Mouse (Mus musculus) megakaryocyte-erythroid progenitor cell, adult 5-6 weeks (primary cell): ENCODE measurements around the gene Tmem120b. TPM values are rescaled to one million over a fixed set of nuclear protein-coding genes. Genes with fewer than 3 reads are reported as not detected.

ENCODE experiments used
- ATAC-seq: replicated peaks from 2 replicates; pipeline ENCODE4 v1.8.0; 2016; ENCODE audit warnings: mild to moderate bottlenecking, inconsistent platforms; ENCODE audit not compliant: severe bottlenecking, poor library complexity, low FRiP score, low TSS enrichment
- total RNA-seq, 2 experiments: library from RNA; stranded (forward) in 1 of 2; stranded (reverse) in 1 of 2; fragments of 200-1000, 215-1000 nt in 1 of 2; fragments of >200 nt in 1 of 2; fragmentation: Nextera tagmentation in 1 of 2; gene quantifications; 2 replicates each; pipeline ENCODE4 v1.2.3; 2014 to 2017

Gene Tmem120b
- total RNA-seq, 2 experiments from 2014 or later, result 12.6 to 24.8 TPM

DNA sequence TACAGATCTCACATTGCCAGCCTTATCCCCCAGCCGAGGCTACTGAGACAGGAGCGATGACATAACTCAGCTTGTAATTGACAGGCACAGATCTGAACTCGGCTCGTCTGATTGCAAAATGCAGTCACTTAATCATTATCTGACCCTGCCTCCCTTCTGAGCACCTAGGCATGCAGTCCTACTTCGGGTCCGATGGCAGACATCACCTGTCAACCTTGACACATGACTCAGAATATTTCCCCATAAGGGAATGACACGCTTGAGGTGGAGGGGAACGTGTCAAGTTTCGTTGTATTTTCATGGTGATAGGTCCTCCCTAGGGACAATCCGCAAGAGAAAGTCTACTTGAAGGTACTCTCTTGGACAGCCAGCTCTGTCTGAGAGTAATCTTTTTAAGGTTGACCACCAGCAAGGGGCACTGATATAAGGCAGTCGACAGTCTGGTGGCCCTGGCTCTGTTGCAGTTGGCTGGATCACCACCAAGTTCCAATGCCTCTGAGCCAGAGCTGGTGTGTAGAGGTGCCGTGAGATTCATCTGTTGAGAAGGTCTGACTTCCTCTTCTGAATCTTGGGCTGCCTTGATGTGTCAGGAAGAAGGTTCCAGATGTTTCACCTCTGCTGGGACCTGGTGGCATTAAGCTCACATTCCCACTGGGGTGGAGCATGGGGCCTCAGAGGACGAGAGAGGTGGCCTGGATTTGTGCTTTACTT lies 15.3 kb downstream of the Tmem120b start:
- no peak for ATAC-seq

DNA sequence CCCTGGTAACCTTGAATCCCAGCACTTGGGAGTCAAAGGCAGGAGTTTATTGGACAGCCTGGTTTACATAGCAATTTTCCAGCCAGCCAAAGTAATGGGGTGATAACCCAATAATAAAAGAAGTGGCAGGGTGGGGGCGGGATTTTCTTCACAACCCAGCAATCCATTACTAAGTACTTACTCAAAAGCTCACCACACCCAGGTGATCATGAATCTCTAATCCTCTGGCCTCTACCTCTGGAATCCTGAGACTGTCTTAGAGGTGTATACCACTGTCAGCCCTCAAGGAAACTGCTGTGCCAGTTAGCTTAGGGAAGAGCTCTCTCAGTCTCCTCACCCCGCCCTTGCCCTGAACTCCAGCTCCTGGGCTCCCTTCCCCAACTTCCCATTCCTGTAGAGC lies 18.3 kb downstream of the Tmem120b start:
- no peak for ATAC-seq

DNA sequence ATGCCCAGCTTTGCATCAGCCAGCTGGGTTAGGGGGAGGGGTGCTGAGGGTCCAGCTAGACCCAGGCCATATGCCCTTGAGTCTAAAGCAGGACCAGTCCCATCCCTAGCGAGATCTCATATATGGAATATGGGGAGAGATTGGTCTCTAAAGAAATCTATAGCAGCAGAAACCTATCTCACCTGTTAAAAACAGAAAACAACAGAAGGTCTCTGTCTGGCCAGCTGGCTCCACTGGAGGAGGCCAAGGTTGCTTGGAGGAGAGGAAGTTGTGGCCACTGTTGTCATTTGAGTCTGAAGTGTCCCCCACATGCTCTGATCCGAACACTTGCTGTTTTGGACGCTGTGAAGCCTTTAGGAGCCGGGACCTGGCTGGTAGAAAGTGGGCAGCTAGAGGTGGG lies 20.6 kb downstream of the Tmem120b start:
- no peak for ATAC-seq

DNA sequence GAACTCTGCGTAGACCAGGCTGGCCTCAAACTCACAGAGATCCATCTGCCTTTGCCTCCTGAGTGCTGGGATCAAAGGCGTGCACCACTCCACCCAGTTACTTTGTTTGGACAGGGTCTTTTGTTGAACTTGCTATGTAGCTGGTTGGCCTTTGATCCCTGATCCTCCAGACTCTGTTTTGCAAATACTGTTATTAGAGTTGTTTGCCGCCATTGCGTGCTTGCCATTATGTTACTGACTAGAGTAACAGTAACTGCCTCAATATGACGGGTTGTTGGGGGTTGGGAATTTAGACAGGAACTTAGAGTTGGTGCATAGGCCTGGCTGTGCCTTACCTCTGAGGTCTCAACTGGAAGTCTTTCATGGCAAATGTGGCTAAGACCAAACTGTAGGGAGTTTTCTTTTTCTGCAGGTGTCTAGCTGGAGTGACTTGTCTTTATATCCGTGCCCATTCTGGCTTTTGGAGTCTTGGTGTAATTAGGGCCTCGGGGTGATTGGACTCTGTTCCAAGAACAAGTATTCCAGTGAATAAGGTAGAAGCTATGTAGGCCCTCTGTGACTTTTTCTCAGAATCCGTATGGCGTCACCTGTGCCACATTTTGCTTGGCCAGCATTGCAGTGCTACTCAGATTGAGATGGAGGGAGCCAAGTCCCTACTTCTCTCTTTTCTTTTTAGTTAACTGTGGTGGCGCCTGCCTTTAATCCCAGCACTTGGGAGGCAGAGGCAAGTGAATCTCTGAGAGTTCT lies 22.5 kb downstream of the Tmem120b start:
- no peak for ATAC-seq

DNA sequence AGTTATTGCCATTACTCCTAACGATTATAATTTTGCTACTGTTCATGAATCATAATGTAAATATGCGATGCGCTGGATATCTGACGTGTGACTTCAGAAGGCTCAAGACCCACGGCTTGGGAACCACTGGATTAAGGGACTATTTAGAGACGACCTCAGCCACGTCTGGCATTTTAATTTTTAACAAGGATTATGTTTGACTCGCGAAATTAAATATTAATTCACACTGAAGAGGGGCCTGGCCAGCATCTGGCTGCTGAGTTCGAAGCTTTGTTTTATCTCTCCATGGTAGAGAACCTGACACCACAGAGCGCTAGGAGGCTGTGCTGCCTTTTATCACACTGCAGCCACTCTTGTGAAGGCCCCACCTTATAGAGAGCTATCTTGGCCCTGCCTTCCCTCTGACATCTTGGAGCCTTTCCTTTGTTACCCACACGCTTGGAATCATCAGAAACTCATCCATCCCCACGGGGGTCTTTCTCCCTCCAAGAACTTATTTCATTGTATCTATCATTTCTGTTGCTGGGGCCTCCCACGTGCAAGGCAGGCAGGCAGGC lies 24.9 kb downstream of the Tmem120b start:
- peak; percentile 77 for ATAC-seq

DNA sequence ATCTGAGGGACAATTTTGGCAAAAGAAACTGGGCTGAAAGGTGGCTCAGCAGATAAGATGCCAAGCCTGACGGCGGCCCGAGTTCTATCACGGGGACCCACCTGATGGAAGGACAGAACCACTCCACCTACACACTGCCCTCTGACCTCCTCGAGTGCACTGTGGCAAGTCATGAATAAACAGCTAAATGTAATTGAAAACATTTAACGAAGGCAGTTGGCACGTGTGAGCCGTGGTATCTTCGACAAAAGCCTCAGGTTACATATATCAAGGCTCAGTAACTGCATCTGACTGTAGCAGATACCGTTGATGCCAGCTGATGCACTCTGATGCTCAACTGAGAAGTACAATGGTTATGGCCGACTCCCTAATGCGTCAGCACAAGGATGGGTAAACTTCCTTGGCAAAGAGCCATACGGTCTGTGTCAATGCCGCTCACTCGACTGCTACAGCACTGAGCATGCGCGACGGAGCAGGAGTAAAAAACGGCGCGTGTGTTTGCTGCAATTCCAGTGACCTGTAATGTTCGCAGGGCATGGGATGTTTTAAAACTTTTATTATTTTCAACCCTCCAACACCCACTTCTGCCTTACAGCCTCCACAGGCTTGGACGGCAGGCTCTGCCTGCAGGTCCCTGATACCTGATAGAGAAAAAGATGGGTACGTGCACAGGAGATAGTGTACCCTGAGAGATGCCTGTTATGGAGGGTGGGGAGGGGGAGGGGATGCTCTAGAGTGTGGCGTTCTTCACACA lies 26.2 kb downstream of the Tmem120b start:
- peak; percentile 84 for ATAC-seq

- ATAC-seq, result no peak
Observed at GRCm38 (mm10) chr5:123096299-123096698, 28.1 kb downstream of the Tmem120b start.

GRCm38 (mm10) chr5:123098487-123098886 lies 30.3 kb downstream of the Tmem120b start:
- no peak for ATAC-seq

DNA sequence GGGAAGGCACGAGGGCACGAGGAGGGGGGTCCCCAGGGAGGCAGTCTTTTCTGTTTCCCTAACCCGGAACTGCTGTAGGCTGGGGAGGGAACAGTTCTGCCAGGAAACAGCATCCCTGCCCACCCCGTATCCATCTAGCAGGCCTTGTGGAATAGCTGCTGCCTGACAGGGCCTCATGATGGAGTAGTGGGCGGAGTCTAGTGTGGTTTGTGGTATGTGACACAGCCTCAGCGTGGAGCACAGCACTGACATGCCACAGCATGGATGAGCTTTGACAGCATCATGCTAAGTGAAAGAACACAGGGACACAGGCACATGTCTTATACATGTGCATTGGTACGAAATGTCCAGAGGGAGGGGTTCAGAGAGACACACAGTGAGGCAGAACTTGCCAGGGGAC lies 34.2 kb downstream of the Tmem120b start:
- no peak for ATAC-seq

GRCm38 (mm10) chr5:123103556-123103955 lies 35.3 kb downstream of the Tmem120b start:
- ATAC-seq, result no peak

GRCm38 (mm10) chr5:123104769-123105168 lies 36.6 kb downstream of the Tmem120b start:
- ATAC-seq, result no peak

DNA sequence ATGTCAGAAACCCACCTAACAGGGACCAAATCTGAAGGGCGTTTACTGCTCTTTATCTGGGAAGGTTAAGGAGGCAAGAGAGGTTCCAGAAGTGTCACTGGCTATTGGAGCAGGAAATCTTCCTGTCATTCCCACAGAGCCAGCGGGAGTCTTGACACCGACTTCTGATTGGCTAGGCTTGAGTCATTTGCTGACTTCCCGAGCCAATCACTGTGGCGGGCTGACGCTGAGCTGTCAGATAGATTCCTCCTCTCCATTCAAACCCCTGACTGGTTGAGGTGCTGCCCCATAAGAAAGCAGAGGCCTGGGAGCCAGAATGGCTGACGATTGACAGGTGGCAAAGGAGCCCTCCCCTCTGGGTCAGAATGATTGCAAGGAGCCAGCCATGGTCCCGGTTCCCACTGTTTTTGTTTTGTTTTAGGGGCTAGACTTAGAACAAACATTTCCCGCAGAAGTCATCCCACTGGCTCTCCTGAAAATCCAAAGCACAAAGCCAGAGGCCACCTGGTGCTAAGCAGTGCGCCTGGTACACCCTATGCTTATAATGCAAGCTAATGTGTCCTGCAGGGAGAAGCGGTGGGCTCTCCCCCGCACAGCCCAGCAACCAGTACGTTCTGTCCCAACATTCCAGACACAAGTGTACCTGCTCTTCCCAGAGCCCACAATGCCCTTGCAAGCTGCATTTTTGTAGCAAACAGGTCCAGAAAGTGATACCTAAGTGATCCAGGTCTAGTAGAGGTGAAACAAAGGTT lies 41.4 kb downstream of the Tmem120b start:
- ATAC-seq, result no peak

- ATAC-seq, result no peak
Observed at GRCm38 (mm10) chr5:123110296-123110721, 42.1 kb downstream of the Tmem120b start.

DNA sequence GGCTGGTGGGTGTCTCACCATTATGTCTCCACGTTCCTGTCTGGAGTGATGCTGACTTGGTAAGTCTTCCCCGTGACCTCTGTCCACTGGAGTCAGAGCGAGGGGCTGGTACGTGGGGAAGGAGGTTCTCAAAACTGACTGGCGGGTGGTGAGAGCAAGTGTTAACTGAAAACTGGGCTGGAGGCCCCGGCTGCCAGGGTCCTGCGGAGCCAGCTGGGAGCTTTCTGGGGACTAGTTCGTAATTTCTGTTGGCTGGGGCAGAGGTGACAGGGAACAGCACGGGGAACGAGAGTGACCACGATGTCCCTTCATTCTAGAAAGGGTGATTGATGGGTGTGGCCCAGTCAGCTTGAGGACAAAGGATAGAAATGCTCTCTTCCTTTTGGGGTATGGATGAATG lies 45.9 kb downstream of the Tmem120b start:
- no peak for ATAC-seq

DNA sequence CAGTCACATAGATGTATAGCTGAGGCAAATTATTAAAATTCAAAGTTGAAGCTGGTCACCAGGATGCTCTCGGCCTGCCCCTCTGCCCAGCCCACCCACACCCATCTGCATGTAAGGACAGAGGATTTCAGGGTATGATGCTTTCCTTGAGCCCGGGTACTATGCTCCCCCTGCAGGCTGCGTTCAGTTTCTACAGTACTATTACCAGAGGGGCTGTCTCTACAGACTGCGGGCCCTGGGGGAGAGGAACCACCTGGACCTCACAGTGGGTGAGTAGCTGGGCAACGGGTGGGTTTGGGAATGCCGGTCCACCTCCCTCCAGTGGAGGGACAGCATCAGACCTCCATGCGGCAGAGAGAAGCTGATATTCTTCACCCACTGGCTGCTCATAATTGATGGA lies 46.7 kb downstream of the Tmem120b start:
- ATAC-seq, result no peak

- ATAC-seq, result no peak
Observed at GRCm38 (mm10) chr5:123116080-123116479, 47.9 kb downstream of the Tmem120b start.

DNA sequence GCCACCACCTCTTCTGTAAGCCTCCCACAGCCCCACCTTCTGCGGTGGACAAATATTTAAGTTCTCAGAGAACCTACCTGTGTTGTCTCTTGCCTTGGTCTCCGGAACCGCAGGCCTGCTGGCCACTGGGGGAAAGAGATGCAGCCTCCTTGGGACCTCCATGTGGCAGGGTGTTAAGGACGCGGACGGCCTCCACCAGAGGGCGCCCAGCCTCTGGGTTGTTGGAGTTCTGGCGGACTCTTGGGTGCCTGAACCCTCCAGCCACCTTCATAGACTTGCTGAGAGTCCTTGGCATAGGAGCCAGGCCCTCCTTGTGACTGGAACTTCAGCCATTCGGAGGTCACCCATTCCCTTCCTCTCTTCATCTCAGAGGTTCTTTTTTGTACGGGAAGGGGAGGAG lies 49.0 kb downstream of the Tmem120b start:
- peak; percentile 62; the same call in 1 of the 2 replicates for ATAC-seq

GRCm38 (mm10) chr5:123117773-123118172 lies 49.6 kb downstream of the Tmem120b start:
- no peak for ATAC-seq

DNA sequence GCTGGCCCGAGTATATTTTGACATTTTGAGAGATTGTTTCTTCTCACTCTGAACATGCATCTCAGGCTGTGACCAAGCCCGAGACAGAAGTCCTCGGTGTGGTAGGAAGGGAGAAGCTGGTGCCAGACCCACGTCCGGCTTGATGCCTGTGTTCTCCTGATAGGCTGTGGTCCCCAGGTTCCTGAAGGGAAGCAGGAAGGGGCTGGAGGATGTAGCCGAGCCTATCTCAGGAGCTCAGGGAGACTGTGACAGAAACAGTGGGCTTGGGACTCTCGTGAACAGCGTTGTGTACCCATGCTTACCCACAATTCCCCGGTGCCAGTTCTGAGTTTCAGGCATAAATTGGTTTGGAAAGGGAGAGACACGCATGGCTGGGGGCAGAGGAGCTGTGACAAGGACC lies 50.6 kb downstream of the Tmem120b start:
- no peak for ATAC-seq
